25 mouse cellular contexts compared by ENCODE assay signal in genomic region chr17:21284395-21284794, GRCm38 (mm10). TPM values are rescaled to one million over a fixed set of nuclear protein-coding genes. Genes with fewer than 3 reads are reported as not detected.
"Had no signal": no experiment of that assay in that cellular context is flagged by ENCODE, and none has a peak within 500 bp of the region (broad histone marks: within the 10 kb centered on the region; RNA-seq: fewer than 3 reads in every experiment).

No protein-coding gene starts in this region.

- H3K27me3 ChIP-seq: midbrain, embryonic 12.5 days; neural tube, embryonic 12.5 days; stomach, embryonic 15.5 days had no signal

- H3K9ac ChIP-seq: liver, embryonic 14.5 days; lung, embryonic 14.5 days; midbrain, embryonic 12.5 days; neural tube, embryonic 12.5 days; stomach, embryonic 15.5 days had no signal

- H3K9me3 ChIP-seq: neural tube, embryonic 12.5 days; stomach, embryonic 15.5 days had no signal

- H3K27ac ChIP-seq: liver, embryonic 14.5 days; midbrain, embryonic 10.5 days; midbrain, embryonic 12.5 days; neural tube, embryonic 12.5 days; stomach, embryonic 15.5 days; stomach, postnatal 0 days had no signal

- DNase-seq: lung, adult 18-20 months; lung, embryonic 14.5 days; lung, postnatal 10 days; lung, postnatal 4 days; midbrain, embryonic 14.5 days; right cerebral cortex, postnatal 25 days; thymus, adult 2 months; thymus, postnatal 25 days; thymus, postnatal 4 days had no signal

- H3K36me3 ChIP-seq: midbrain, embryonic 10.5 days; midbrain, embryonic 12.5 days; neural tube, embryonic 12.5 days; stomach, embryonic 15.5 days had no signal

- H3K4me2 ChIP-seq: lung, embryonic 14.5 days; midbrain, embryonic 12.5 days; neural tube, embryonic 12.5 days; stomach, embryonic 15.5 days had no signal

- H3K4me3 ChIP-seq: midbrain, embryonic 10.5 days; midbrain, embryonic 12.5 days; myocyte; neural tube, embryonic 12.5 days; stomach, embryonic 15.5 days had no signal

- ATAC-seq: midbrain, embryonic 16.5 days had no signal

- H3K4me1 ChIP-seq: midbrain, embryonic 10.5 days; midbrain, embryonic 12.5 days; neural tube, embryonic 12.5 days; stomach, embryonic 15.5 days had no signal

RNA-seq across cellular contexts. Expression of gene Vmn1r236, which starts 1.7 kb away (rescaled TPM):
- total RNA-seq: megakaryocyte, adult 5-6 weeks; megakaryocyte-erythroid progenitor cell, adult 5-6 weeks had no signal
- polyA plus RNA-seq: liver, embryonic 14.5 days; liver, embryonic 16.5 days; lung, embryonic 14.5 days; lung, embryonic 16.5 days; midbrain, embryonic 10.5 days; midbrain, embryonic 12.5 days; midbrain, embryonic 14.5 days; midbrain, embryonic 16.5 days; myocyte; neural tube, embryonic 12.5 days; neural tube, embryonic 14.5 days; spleen, adult 2 months; stomach, embryonic 15.5 days; stomach, postnatal 0 days; testis, adult 2 months; thymus, adult 2 months; urinary bladder, adult 2 months had no signal

RNA-seq across cellular contexts. Expression of gene Vmn1r237, which starts 27.3 kb away (rescaled TPM):
- total RNA-seq: megakaryocyte, adult 5-6 weeks; megakaryocyte-erythroid progenitor cell, adult 5-6 weeks had no signal
- polyA plus RNA-seq: liver, embryonic 14.5 days; liver, embryonic 16.5 days; lung, embryonic 14.5 days; lung, embryonic 16.5 days; midbrain, embryonic 10.5 days; midbrain, embryonic 12.5 days; midbrain, embryonic 14.5 days; midbrain, embryonic 16.5 days; myocyte; neural tube, embryonic 12.5 days; neural tube, embryonic 14.5 days; spleen, adult 2 months; stomach, embryonic 15.5 days; stomach, postnatal 0 days; testis, adult 2 months; thymus, adult 2 months; urinary bladder, adult 2 months had no signal

RNA-seq across cellular contexts. Expression of gene Vmn1r235, which starts 28.2 kb away (rescaled TPM):
- total RNA-seq: megakaryocyte, adult 5-6 weeks; megakaryocyte-erythroid progenitor cell, adult 5-6 weeks had no signal
- polyA plus RNA-seq: liver, embryonic 14.5 days; liver, embryonic 16.5 days; lung, embryonic 14.5 days; lung, embryonic 16.5 days; midbrain, embryonic 10.5 days; midbrain, embryonic 12.5 days; midbrain, embryonic 14.5 days; midbrain, embryonic 16.5 days; myocyte; neural tube, embryonic 12.5 days; neural tube, embryonic 14.5 days; spleen, adult 2 months; stomach, embryonic 15.5 days; stomach, postnatal 0 days; testis, adult 2 months; thymus, adult 2 months; urinary bladder, adult 2 months had no signal

RNA-seq across cellular contexts. Expression of gene Vmn1r234, which starts 58.5 kb away (rescaled TPM):
- total RNA-seq: megakaryocyte, adult 5-6 weeks; megakaryocyte-erythroid progenitor cell, adult 5-6 weeks had no signal
- polyA plus RNA-seq: liver, embryonic 14.5 days; liver, embryonic 16.5 days; lung, embryonic 14.5 days; lung, embryonic 16.5 days; midbrain, embryonic 10.5 days; midbrain, embryonic 12.5 days; midbrain, embryonic 14.5 days; midbrain, embryonic 16.5 days; myocyte; neural tube, embryonic 12.5 days; neural tube, embryonic 14.5 days; spleen, adult 2 months; stomach, embryonic 15.5 days; stomach, postnatal 0 days; testis, adult 2 months; thymus, adult 2 months; urinary bladder, adult 2 months had no signal
